Mouse (Mus musculus): Measurements from ENCODE around the gene Spsb2. TPM values are rescaled to one million over a fixed set of nuclear protein-coding genes. Genes with fewer than 3 reads are reported as not detected.
"Not testable (repeated sequence)": the region's sequence is repeated elsewhere in the genome, so short reads cannot be mapped to it uniquely, and the experiment has no call there.

Gene Spsb2
- 1 to 10 TPM; 1.5 to 3.2 (median 2.1) TPM for polyA plus RNA-seq (2017; shearing (Covaris generic))

DNA sequence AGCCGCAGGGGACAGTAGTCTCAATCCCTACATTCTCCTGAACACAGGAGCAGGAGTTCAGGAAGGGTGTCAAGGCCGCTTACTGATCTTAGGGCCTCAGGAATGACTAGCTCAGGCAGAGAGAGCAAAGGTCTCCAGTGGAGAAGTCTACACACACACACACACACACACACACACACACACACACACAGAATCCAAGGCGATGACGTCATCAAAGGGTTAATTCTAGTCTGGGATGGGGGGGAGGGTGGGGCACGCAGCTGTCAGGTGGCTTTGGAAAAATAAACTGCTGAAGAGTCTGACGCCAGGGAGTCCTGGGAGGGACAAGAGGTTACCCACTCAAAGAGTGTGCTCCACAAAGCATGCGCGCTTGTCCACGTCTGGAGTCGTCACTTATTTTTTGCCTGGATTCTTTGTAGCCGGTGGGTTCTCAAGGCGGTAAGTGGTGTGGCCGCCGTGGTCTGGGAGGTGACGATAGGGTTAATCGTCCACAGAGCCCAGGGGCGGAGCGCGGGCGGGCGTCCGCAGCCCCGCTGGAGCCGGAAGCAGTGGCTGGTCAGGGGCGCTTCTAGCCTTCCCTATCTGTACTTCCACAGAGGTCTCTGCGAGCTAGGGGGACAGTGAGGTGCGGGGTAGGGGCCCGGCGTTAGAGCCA, at the start of gene Spsb2:
TSS of gene Spsb2 (plus strand) at position 304 of the 655 bp plus-strand sequence.
- ATAC-seq: no peak

DNA sequence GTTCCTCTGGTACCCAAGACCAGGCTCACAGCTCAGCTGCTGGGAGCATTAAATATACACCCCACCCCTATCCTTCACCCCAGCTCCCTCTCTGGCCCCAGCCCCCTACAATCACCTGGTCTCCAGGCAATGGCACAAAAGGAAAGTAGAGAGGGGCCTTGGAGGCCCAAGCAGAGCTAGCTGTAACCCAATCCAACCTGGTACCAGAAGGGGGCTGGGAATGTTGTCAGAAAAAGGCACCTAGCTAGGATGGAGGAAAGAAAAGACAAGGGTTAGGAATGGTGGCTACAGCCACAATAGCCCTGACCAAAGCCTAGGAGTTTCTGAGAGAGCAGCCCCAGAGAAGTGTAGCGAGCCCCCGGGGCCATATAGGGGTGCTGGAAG, 49.6 kb upstream of the Spsb2 start:
- ATAC-seq: no peak

DNA sequence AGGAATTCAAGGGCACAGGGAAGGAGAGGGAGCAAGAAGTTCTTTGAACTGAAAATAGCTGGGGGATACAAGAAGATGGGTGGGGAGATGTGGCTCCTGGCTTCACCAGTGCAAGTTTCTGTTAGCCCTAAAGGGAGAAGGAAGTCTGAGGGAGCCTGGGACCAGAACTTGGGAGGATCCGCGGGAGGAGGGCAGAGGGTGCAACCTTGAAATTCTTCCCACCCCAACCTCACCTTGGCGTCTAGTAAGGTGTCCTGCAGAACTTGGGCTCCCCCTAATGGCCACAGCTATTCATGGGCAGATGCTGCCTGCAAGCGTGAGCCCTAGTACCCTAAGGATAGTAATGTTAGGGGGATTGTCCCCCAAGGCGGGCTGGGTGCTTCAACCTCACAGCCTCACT, 49.2 kb upstream of the Spsb2 start:
- peak; percentile 72 for ATAC-seq

DNA sequence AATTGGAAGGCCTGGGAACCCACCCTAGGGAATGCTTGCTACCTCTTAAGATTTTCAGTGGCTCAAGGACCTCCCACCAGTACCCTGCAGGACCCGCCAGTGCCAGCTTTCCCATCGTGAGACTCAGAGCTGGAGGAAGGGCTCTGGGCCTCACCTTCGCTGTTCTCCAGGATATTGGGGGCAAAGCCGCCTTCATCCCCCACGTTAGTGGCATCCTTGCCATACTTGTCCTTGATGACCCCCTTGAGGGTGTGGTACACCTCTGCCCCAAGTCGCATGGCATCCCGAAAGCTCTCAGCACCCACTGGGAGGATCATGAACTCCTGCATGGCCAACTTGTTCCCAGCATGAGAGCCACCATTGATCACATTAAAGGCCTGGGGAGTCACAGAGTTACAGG, 42.5 kb upstream of the Spsb2 start:
- ATAC-seq: no peak

DNA sequence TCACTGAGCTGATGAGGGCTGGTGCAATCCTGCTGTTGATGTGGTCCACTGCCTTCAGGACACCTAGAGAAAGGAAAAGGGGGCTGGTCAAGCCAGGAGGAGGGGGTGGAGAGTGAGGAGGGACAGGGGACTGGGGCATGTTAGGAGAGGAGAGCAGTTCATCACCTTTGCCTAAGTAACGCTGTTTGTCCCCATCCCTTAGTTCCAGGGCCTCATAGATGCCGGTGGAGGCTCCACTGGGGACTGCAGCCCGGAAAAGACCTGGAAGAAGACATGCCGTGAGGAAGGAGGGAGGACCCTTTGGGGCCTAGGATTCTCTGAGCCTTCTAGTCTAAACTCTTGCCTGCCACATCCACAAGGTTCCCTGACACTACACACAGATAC, 40.9 kb upstream of the Spsb2 start:
- ATAC-seq: no peak

DNA sequence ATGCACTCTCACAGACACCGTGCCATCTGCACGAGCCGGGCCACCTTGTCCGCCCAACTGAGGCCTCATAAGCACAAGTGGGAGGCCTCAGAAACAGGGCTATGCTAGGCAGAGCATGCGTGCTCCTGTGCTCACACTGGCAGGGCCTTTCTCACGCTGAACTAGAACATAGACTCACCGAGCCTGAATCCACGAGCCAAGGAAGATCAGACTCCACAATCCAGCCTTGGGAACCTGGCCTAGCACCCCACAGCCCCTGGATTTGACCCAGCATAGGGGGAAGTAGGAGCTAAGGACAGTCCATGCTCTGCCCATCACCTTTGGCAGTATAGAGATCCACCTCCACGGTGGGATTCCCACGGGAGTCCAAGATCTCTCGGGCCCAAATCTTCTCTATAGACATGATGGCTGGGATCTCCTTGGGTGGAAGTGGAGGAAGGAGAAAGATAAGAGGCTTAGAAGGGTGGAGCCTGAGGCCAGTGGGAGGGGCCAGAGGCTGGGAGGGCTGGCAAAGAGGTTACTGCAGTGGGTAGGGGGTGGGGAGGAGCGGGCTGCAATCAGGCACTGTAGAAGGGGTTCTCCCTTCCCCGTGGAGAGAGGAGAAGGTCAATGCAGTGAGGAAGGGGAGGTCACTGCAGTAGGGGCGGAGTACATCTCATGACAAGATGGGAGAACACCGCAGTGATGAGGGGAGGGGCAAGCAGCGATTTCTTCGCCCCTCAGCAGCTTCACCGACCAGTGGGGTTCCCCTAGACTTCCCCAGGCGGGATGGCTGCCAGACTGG, 40.3 kb upstream of the Spsb2 start:
- peak; percentile 26 for ATAC-seq

DNA sequence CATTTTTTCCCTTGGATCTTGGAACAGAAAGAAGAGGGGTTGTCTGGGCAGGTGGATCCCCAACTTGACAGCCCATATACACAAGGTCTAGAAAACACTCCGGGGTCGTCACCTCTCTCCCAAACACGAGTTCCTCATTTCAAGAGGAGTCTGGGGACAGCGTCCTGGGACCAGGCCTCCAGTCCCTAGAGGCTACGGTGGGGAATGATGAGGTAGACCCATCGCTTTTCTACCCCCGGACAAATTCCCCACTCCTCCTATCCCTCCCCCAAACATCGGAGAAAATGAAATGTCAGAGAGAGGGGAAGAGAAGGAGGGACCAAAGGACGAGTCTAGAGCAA, 39.8 kb upstream of the Spsb2 start:
- no peak for ATAC-seq

DNA sequence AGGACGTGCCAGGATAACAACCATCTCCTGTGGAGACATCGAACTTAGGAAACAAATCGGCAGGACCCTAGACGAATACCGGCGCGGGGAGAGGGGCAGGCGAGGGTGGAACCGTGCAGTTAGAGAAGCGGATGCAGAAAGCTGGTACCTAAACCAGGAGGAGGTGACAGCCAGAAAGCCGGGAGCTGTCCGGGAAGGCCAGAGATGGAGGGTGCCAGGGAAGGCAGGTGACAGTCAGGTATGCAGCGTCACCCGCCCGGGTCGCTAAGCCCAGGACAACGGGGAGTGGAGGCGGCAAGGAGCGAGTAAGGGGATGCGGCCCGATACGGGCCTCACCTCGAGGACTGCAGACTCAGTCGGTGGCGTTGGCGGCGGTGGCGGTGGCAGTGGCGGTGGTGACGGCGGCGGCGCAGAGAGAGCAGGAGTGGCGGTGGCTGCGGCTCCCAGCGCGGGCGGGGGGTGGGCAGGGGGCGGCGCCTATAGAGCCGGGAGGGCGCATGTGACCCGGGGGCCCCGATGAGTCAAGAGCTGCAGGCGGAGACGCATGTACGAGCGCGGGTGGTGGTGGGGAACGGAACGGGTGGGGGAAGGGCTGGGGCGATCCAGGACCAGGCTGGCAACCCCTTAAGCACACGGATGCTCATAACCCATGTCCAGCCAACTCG, 39.2 kb upstream of the Spsb2 start, which contains the start of gene Eno2:
TSS of gene Eno2 (minus strand) at position 573 of the 665 bp plus-strand sequence.
- peak; percentile 77 for ATAC-seq

DNA sequence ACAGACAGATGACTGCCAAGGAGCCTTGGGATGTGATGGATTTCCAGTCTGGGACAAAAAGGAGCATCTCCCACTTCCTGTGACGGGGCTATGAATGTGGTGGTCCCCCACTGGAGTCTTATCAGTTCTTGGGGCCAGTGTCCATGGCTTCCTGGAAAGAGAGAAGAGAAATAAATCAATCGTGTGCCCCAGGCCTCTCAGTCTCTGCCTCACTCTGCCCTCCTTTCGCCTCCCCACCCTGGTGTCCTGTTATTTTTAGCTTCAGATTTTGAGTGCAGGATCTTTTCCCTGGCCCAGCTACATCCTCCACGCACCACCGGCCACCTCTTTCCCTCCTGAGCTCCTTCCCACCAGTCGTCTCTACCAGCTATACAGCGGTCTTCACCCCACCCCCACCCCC, 38.4 kb upstream of the Spsb2 start:
- no peak for ATAC-seq

DNA sequence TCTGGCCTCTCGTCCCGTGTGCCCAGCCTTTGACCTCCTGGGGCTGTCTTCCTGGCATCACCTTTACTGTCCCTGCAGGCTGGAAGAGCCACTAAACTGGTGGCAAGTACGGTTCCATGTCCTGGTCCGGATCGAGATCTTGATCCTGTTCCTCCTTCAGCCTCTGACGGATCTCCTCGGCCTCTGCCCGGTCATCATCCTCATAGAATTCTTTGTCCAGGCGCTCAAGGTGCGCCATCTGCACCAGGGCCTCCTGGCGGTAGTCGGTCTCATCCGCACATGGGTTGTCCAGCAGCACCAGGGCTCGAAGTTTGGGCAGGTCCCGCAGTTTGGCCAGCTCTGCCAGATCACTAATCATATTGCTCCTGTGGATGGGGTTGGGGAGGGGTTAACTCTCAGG, 38.0 kb upstream of the Spsb2 start:
- no peak for ATAC-seq

DNA sequence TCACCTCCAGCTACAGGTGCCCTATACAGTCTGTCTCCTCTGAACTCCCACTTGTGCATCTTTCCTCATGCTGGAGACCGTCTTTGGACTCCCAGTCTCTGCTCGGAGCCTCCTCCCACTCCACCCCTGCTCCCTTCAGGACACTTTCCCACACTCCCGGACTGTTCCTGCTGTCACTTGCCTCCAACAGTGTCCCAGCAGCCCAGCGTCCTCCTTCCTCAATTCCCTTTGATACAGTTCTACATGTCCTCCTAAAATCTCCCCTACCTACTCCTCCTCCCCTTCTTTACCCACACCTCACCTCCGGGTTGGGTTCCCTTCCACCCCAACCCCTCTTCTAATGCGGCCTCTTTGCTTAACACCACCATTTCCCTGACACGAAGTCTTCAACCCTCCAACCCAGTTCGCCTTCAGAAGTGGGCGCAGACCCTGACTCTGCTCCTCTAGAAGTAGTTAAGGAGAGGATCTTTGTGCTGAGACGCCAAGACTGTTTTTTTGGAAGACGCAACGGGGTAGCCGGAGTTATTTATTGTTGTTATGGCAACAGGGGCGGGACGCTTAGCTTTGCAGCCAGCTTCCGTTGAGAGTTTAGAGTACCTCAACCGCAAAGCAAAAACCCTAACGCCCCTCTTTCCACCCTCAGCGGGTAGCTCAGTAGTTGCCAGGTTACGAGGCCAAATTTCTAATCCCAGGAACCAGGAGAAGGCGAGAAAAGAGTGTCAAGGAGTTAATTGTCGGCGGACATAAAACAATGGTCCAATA, 29.1 kb upstream of the Spsb2 start, which contains the start of gene Lrrc23:
TSS of gene Lrrc23 (minus strand) at position 506 of the 762 bp plus-strand sequence.
- ATAC-seq: peak; percentile 90

DNA sequence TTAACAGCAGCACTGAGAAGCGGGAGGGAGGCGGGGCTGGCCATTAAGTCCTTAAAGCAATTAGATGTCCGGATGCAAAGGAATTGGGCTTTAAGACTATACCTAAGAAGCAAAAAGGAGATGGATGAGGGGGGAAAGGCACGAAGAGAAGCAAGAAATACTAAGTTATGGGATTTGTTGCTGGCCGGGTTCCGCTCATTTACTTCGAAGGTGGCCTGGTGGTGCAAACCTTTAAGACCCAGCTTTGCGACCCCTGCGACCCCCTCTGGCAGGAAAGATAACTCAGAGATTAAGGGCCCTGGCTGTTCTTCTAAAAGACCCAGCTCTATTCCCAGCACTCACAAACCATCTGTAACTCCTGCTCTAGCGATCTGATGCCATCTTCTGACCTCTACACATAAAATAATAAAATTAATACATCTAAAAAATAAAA, 28.5 kb upstream of the Spsb2 start:
- ATAC-seq: peak; percentile 19

DNA sequence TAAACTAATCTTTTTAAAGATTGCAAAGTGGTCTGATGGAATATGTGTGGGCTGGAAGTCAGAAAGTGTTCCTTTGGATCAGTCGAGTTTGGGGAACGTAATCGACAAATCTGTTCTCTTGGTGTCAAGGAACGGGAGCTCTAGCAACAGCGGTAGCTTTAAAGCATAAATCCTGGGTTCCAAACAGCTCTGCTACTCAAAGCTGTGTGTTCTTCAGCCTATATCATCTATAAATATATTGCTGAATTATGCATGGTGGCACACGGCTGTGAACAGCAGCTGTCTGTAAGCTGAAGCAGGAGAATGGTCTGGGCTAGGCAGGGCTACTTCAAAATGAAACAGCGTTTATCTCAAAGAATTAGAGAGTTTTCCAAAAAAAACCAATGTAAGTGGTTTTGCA, 27.5 kb upstream of the Spsb2 start:
- no peak for ATAC-seq

DNA sequence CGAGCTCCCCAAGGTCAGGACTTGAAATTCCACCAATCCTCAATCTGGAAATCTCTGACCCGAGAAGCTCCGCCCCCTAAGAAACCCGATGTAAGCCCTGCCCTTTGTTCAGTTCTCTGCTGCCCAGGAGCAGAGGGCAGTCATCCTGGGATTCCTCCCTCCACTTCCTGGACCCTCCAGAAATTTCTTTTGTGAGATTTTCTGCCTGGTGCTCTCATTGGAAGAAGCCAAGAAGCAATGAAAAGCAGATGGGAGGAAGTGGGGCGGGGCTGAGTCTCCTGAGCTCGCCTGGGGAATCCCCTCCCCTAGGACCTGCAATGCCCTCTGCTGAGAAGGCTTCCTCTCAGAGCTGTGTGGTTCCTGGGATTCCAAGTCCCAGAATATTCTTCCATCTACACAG, 26.0 kb upstream of the Spsb2 start:
- ATAC-seq: peak; percentile 75

DNA sequence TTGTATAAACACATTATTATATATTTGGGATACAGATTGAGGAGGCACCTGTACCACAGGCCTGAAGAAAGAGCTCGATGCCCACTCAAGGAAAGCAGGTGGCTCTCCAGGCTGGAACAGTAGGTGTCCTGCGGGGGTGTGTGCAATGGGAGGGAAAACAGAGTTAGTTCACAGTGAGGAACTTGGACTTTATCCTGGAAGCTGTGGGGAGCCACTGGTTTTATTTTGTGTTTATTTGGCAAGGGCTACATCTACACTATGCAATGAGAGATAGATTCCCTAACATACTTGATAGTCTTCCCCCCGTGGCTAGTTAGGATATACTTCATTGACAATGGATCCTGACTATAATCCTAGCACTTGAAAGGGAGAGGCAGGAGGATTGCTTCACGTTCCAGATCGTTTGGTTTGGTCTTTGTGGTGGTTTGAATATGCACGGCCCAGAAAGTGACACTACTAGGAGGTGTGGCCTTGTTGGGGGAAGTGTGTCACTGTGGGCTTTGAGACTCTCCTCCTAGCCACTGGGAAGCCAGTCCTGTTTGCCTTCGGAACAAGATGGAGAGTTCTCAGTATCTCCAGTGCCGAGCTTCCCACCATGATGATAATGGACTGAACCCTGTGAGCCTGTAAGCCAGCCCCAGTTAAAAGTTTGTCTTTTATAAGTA, 21.6 kb upstream of the Spsb2 start:
- no peak for ATAC-seq

DNA sequence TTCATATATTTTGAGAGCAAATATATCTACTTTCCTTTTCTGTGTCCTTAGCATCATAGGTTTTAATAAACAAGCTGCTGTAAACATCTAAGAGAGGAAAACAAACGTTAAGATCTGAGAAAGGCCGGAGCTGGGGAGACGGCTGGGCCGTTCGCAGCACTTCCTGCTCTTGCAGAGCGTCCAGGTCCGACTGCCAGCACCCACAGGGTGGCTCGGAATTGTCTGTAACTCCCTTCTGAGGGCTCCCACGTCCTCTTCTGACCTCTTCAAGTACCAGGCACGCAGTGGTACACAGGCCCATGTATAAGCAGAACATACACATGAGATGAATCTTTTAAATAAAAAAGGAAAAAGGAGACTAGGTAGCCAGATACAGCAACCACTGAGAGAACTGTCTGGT, 20.7 kb upstream of the Spsb2 start:
- no peak for ATAC-seq

DNA sequence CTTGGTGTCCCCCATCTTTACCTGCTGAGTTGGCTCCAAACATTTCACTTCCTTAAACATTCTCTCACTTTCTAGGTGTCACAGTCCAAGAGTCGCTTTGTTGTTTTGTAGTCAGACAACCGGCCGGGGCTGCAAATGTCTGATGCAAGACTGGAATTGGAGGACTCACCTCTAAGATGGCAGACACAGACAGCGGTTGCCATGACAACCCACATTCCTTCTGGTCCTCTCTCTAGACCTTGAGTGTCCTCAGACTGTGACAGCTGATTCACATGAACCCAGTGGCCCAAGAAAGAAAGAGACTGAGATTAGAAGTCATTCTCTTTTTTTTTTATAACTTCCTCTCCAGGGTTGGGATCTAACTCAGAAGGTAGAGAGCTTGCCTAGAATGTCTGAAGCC, 18.9 kb upstream of the Spsb2 start:
- ATAC-seq: no peak

DNA sequence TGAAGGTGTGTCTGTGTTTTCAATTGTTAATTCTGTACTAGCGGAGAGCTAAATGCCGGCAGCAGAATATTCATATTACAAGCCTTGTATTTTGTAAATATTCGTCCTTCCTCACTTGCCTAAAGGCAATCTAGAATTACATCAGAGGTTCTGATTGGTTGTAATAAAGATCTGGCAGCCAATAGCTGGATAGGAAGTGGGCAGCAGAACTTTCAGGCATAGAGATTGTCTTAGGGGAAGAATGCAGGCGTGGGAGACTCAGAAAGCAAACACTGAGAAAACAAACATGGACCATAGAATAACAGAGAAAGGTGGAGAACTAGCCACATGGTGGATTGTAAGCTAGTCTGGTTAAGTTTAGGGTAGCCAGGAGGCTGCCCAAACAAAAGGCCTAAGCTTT, 18.3 kb upstream of the Spsb2 start:
- no peak for ATAC-seq

DNA sequence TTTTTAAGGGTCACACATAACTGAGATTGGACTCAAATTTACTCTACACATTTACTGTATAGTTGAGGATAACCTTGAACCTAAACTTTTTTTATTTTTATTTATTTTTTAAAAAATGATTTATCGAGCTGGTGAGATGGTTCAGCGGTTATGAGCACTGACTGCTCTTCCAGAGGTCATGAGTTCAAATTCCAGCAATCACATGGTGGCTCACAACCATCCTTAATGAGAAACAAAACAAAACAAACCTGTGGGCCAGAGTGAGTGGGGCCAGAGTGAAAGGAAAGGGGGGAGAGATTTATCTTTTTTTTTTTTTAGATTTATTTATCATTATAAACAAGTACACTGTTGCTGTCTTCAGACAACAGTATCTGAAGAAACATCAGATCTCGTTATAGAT, 16.6 kb upstream of the Spsb2 start:
- no peak for ATAC-seq

DNA sequence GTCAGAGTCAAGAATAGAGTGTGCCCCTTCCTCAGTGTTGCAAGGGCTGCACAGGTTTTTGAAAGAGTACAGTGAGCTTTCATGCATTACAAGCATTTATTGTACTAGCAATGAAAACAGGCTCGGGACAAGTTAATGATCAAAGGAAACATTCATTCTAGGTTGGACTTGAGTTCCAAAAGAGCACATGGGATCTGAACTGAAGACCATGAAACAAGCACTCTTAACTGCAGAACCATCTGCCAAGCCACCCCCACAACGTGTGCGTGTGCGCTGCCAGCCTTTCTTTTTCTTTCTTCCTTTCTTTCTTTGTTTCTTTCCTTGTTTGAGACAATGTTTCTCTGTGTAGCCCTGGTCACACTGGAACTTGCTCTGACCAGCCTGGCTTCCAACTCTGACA, 12.7 kb upstream of the Spsb2 start:
- ATAC-seq: no peak

DNA sequence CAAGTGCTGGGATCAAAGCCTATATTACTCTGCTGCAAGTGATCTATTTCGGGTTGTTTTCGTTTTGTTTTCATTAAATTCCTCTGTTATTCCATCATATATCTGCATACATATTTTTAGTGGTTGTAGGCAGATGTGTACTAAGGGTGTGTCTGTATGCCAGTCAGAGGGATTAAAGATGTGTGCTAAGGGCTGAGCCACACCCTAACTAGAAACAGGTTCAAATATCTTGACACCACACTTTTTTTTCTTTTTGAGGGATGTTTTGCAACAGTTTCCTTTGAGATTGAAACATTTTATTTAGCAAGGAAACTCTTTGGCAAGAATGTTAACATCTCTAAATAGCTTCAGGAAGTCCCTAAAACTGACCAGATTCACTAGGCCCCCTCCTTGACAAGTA, 12.3 kb upstream of the Spsb2 start:
- ATAC-seq: no peak

DNA sequence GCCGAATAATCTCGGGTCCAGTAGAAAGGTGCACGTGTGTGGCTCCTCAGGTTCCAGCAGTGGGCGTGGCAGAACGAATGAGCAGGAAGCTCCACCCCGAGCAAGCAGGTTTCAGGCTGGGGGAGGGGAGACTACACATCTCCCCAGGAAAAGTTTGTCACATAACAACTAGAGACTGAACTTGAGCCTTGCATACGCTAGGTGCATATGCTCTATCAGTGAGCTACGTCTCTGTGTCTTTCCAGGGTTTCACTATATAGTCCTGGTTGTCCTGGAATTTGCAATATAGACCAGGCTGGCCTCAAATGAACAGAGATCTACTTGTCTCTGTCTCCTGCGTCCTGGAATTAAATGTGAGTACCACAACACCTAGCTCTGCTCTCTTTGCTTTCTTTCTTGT, 6.1 kb upstream of the Spsb2 start:
- ATAC-seq: not testable (repeated sequence)

DNA sequence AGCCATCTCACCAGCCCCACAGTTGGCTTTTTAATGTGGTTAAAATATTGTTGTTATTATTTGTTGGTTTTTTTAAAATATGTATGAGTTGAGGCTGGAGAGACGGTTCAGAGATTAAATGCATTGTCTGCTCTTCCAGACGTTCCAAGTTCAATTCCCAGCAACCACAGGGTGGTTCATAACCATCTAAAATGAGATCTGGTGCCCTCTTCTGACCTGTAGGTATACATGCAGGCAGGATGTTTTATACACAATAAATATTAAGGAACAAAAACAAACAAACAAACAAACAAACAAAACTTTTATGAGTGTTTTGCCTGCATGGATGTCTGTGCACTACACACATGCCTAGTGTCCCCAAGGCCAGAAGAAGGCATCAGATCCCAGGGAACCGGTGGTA, 5.4 kb upstream of the Spsb2 start:
- no peak for ATAC-seq
